Mouse (Mus musculus) liver, embryonic 13.5 days (tissue): ENCODE results near the gene Trpc2. TPM values are rescaled to one million over a fixed set of nuclear protein-coding genes. Genes with fewer than 3 reads are reported as not detected.

Experiments used
- ATAC-seq: fragments of 200-750 bp; cut with Nextera tagmentation; 2 replicates; pipeline ENCODE4 v1.8.0; 2017; ENCODE audit warnings: low read depth, mild to moderate bottlenecking, moderate number of reproducible peaks, moderate library complexity
- DNase-seq: peaks from one replicate; pipeline ENCODE4 v3.0.0; 2022
- H3K27ac ChIP-seq: fragments of 300-500 bp; sonication (generic); 2 replicates; pipeline ENCODE4 v1.5.1; 2015; ENCODE audit warnings: moderate library complexity, mild to moderate bottlenecking, inconsistent platforms
- H3K27me3 ChIP-seq: fragments of 300-500 bp; sonication (generic); 2 replicates; pipeline ENCODE4 v1.6.1; 2015; ENCODE audit warnings: mild to moderate bottlenecking, inconsistent platforms
- H3K36me3 ChIP-seq: fragments of 300-500 bp; sonication (generic); 2 replicates; pipeline ENCODE4 v1.6.1; 2015; ENCODE audit warnings: mild to moderate bottlenecking, inconsistent platforms
- H3K4me1 ChIP-seq: fragments of 300-500 bp; sonication (generic); replicated peaks from 2 replicates; pipeline ENCODE4 v1.6.1; 2015; ENCODE audit warnings: inconsistent platforms
- H3K4me2 ChIP-seq: fragments of 300-500 bp; sonication (generic); 2 replicates; pipeline ENCODE4 v1.6.1; 2015; ENCODE audit warnings: inconsistent platforms, mild to moderate bottlenecking, moderate library complexity
- H3K4me3 ChIP-seq: fragments of 300-500 bp; sonication (generic); replicated peaks from 2 replicates; pipeline ENCODE4 v1.5.1; 2015; ENCODE audit warnings: mild to moderate bottlenecking, inconsistent platforms
- H3K9ac ChIP-seq: fragments of 300-500 bp; sonication (generic); 2 replicates; pipeline ENCODE4 v1.6.1; 2015; ENCODE audit warnings: mild to moderate bottlenecking, inconsistent platforms
- H3K9me3 ChIP-seq: fragments of 300-500 bp; sonication (generic); replicated peaks from 2 replicates; pipeline ENCODE4 v1.6.1; 2016; ENCODE audit warnings: inconsistent platforms
- WGBS: fragments of 180-500 bp; shearing (Covaris S2); methylation state at CpG from one replicate; pipeline ENCODE4 v1.1.7; 2015; ENCODE audit not compliant: insufficient replicate concordance; 5-methylcytosine and 5-hydroxymethylcytosine counted together
- polyA plus RNA-seq: library from polyadenylated mRNA; unstranded; fragments of >200 nt; fragmentation: Nextera tagmentation; extraction: Ambion mirVana; gene quantifications from 2 replicates; pipeline ENCODE4 v1.2.1, GENCODE M21; 2015

Trpc2 gene
- polyA plus RNA-seq, 1 experiment from 2014 or later, result not detected

GRCm38 (mm10) chr7:102102696-102103095, 19.8 kb downstream of the Trpc2 start:
- ATAC-seq, result peak; percentile 27; the same call in 1 of the 2 replicates

GRCm38 (mm10) chr7:102103555-102103954, 20.6 kb downstream of the Trpc2 start:
- Histone ChIP-seq H3K4me2 (no peak overlapping the region), H3K9me3 (no peaks in the 10 kb centered on the region), H3K36me3 (no peaks in the 10 kb centered on the region), H3K4me1 (peaks cover 46% of the 10 kb centered on the region), H3K27ac (no peak overlapping the region), H3K4me3 (no peak overlapping the region), H3K9ac (no peak overlapping the region), H3K27me3 (peaks cover 11% of the 10 kb centered on the region)
- ATAC-seq (peak; percentile 78), DNase-seq (no peak)
- 21% methylated on average over 2 of the region's 2 CpGs for WGBS

More at GRCm38 (mm10) chr7:102102696-102103095, 19.8 kb downstream of the Trpc2 start:
- H3K9me3 ChIP-seq, result no peaks in the 10 kb centered on the region
- WGBS, result 48% methylated on average over 6 of the region's 6 CpGs
- no peaks in the 10 kb centered on the region for H3K36me3 ChIP-seq
- no peak overlapping the region for H3K4me3 ChIP-seq
- no peak for DNase-seq
- H3K4me1 ChIP-seq, result peaks cover 46% of the 10 kb centered on the region
- H3K27ac ChIP-seq, result peak overlapping the region; percentile 45; the same call in 1 of the 2 replicates
- no peak overlapping the region for H3K9ac ChIP-seq
- no peak overlapping the region for H3K4me2 ChIP-seq
- peaks cover 20% of the 10 kb centered on the region for H3K27me3 ChIP-seq

GRCm38 (mm10) chr7:102104126-102104525, 21.2 kb downstream of the Trpc2 start:
- 57% methylated on average over 5 of the region's 5 CpGs for WGBS
- H3K4me1 ChIP-seq, result peaks cover 45% of the 10 kb centered on the region
- DNase-seq (no peak), ATAC-seq (no peak)
- H3K36me3 ChIP-seq, result no peaks in the 10 kb centered on the region
- no peak overlapping the region for H3K4me2 ChIP-seq
- no peak overlapping the region for H3K9ac ChIP-seq
- no peaks in the 10 kb centered on the region for H3K9me3 ChIP-seq
- peaks cover 5% of the 10 kb centered on the region for H3K27me3 ChIP-seq
- H3K27ac ChIP-seq, result peak overlapping the region; percentile 0; the same call in 1 of the 2 replicates
- H3K4me3 ChIP-seq, result no peak overlapping the region

GRCm38 (mm10) chr7:102106700-102107141, 23.8 kb downstream of the Trpc2 start:
- Histone ChIP-seq H3K4me3 (peak overlapping the region; percentile 32), H3K27me3 (no peaks in the 10 kb centered on the region), H3K36me3 (no peaks in the 10 kb centered on the region), H3K27ac (no peak overlapping the region), H3K9ac (peak overlapping the region; percentile 33), H3K9me3 (no peaks in the 10 kb centered on the region), H3K4me1 (peaks cover 27% of the 10 kb centered on the region), H3K4me2 (peak overlapping the region; percentile 61)
- ATAC-seq (no peak), DNase-seq (no peak)
- 21% methylated on average over 23 of the region's 23 CpGs for WGBS

GRCm38 (mm10) chr7:102108206-102108605, 25.3 kb downstream of the Trpc2 start:
- Histone ChIP-seq H3K4me3 (no peak overlapping the region), H3K9me3 (no peaks in the 10 kb centered on the region), H3K4me2 (no peak overlapping the region), H3K9ac (no peak overlapping the region), H3K4me1 (peaks cover 15% of the 10 kb centered on the region), H3K27me3 (no peaks in the 10 kb centered on the region), H3K36me3 (no peaks in the 10 kb centered on the region), H3K27ac (no peak overlapping the region)
- 63% methylated on average over 1 of the region's 1 CpGs for WGBS
- no peak for DNase-seq
- ATAC-seq, result no peak

GRCm38 (mm10) chr7:102109171-102109570, 26.3 kb downstream of the Trpc2 start, which contains the start of gene Art5:
TSS of gene Art5 (minus strand) at chr7:102109489.
- no peak within 1 kb of the TSS for H3K9ac ChIP-seq
- no peak within 1 kb of the TSS; the same call in 1 of the 2 replicates for H3K27ac ChIP-seq
- H3K36me3 ChIP-seq, result no peaks in the 10 kb centered on the region
- ATAC-seq, result no peak
- H3K4me1 ChIP-seq, result peaks cover 13% of the 10 kb centered on the region
- H3K4me3 ChIP-seq, result no peak within 1 kb of the TSS
- no peaks in the 10 kb centered on the region for H3K9me3 ChIP-seq
- 71% methylated on average over 7 of the region's 7 CpGs for WGBS
- H3K27me3 ChIP-seq, result no peaks in the 10 kb centered on the region
- DNase-seq, result no peak
- H3K4me2 ChIP-seq, result no peak within 1 kb of the TSS

GRCm38 (mm10) chr7:102109746-102110145, 26.8 kb downstream of the Trpc2 start:
- Histone ChIP-seq H3K27me3 (no peaks in the 10 kb centered on the region), H3K4me2 (no peak overlapping the region), H3K36me3 (no peaks in the 10 kb centered on the region), H3K4me1 (peaks cover 11% of the 10 kb centered on the region), H3K9ac (no peak overlapping the region), H3K27ac (no peak overlapping the region; the same call in 1 of the 2 replicates), H3K4me3 (no peak overlapping the region), H3K9me3 (no peaks in the 10 kb centered on the region)
- 59% methylated on average over 4 of the region's 4 CpGs for WGBS
- DNase-seq (no peak), ATAC-seq (no peak)

GRCm38 (mm10) chr7:102113151-102113729, 30.3 kb downstream of the Trpc2 start:
- Histone ChIP-seq H3K9ac (no peak overlapping the region), H3K4me2 (no peak overlapping the region), H3K27ac (no peak overlapping the region), H3K36me3 (peaks cover 4% of the 10 kb centered on the region; the same call in 1 of the 2 replicates), H3K9me3 (no peaks in the 10 kb centered on the region), H3K4me1 (peaks cover 7% of the 10 kb centered on the region; the same call in 1 of the 2 replicates), H3K4me3 (no peak overlapping the region), H3K27me3 (no peaks in the 10 kb centered on the region)
- 73% methylated on average over 45 of the region's 45 CpGs for WGBS
- DNase-seq (no peak), ATAC-seq (no peak)

GRCm38 (mm10) chr7:102116579-102117331, 33.8 kb downstream of the Trpc2 start, which contains the start of gene Chrna10:
TSS of gene Chrna10 (minus strand) at chr7:102116828.
- DNase-seq, result no peak
- no peak within 1 kb of the TSS for H3K4me3 ChIP-seq

GRCm38 (mm10) chr7:102117382-102117781, 34.5 kb downstream of the Trpc2 start:
- Histone ChIP-seq H3K4me1 (peaks cover 7% of the 10 kb centered on the region; the same call in 1 of the 2 replicates), H3K27ac (no peak overlapping the region), H3K36me3 (peaks cover 44% of the 10 kb centered on the region), H3K9me3 (no peaks in the 10 kb centered on the region), H3K4me3 (no peak overlapping the region), H3K4me2 (no peak overlapping the region), H3K27me3 (no peaks in the 10 kb centered on the region), H3K9ac (no peak overlapping the region)
- no peak for DNase-seq
- WGBS, result 70% methylated on average over 6 of the region's 6 CpGs
- no peak for ATAC-seq

More at GRCm38 (mm10) chr7:102116579-102117331, 33.8 kb downstream of the Trpc2 start, which contains the start of gene Chrna10:
- Histone ChIP-seq H3K27me3 (no peaks in the 10 kb centered on the region), H3K36me3 (peaks cover 38% of the 10 kb centered on the region), H3K27ac (no peak within 1 kb of the TSS), H3K9me3 (no peaks in the 10 kb centered on the region), H3K4me2 (no peak within 1 kb of the TSS), H3K4me1 (peaks cover 7% of the 10 kb centered on the region; the same call in 1 of the 2 replicates), H3K9ac (no peak within 1 kb of the TSS)
- WGBS, result 43% methylated on average over 7 of the region's 7 CpGs
- ATAC-seq, result no peak

GRCm38 (mm10) chr7:102120326-102120725, 37.4 kb downstream of the Trpc2 start:
- no peaks in the 10 kb centered on the region for H3K27me3 ChIP-seq
- no peaks in the 10 kb centered on the region for H3K9me3 ChIP-seq
- no peak overlapping the region for H3K9ac ChIP-seq
- 84% methylated on average over 10 of the region's 10 CpGs for WGBS
- no peak overlapping the region for H3K4me2 ChIP-seq
- ATAC-seq (no peak), DNase-seq (no peak)
- peaks cover 74% of the 10 kb centered on the region for H3K36me3 ChIP-seq
- no peak overlapping the region for H3K27ac ChIP-seq
- no peaks in the 10 kb centered on the region for H3K4me1 ChIP-seq
- H3K4me3 ChIP-seq, result no peak overlapping the region
